Mouse (Mus musculus) thymus, adult 2 months (tissue): ENCODE data around the gene Nnmt.

Experiments used
- CTCF ChIP-seq: fragments of 200-500 bp; IDR thresholded peaks from 2 replicates; pipeline ENCODE4 v1.5.1; 2012; ENCODE audit warnings: mild to moderate bottlenecking, control low read depth, low read length, moderate library complexity, borderline replicate concordance; ENCODE audit not compliant: control insufficient read depth, poor library complexity, insufficient read depth; ENCODE audit errors: extremely low read depth
- POLR2A ChIP-seq: fragments of 200-500 bp; IDR thresholded peaks from 2 replicates; pipeline ENCODE4 v1.6.1; 2012; ENCODE audit warnings: mild to moderate bottlenecking, low read length, control low read depth, moderate library complexity; ENCODE audit not compliant: control insufficient read depth, poor library complexity, insufficient read depth; ENCODE audit errors: extremely low read depth

DNA sequence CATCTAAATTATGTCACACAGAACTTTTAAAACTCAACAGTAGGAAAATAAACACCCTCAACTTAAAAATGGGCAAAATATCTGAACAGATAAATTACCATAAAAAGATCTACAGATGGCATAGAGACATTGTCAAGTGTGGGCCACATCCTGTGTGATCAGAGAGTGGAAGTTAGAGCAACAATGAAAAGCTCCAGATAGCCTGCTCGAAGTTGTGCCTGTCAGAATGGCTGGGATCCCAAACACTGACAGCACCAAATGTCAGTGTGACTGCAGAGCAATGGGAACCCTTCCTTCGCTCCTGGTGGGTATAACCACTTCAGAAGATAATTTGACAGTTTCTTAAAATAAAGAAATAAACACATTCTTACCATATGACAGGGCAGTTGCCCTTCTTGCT is 55.9 kb downstream of the Nnmt start:
- TF ChIP-seq CTCF (no peak), POLR2A (no peak)
